Mouse (Mus musculus): Measurements from ENCODE around the gene Mia3.
"Not testable (repeated sequence)": the region's sequence is repeated elsewhere in the genome, so short reads cannot be mapped to it uniquely, and the experiment has no call there.

The Mia3 gene

DNA sequence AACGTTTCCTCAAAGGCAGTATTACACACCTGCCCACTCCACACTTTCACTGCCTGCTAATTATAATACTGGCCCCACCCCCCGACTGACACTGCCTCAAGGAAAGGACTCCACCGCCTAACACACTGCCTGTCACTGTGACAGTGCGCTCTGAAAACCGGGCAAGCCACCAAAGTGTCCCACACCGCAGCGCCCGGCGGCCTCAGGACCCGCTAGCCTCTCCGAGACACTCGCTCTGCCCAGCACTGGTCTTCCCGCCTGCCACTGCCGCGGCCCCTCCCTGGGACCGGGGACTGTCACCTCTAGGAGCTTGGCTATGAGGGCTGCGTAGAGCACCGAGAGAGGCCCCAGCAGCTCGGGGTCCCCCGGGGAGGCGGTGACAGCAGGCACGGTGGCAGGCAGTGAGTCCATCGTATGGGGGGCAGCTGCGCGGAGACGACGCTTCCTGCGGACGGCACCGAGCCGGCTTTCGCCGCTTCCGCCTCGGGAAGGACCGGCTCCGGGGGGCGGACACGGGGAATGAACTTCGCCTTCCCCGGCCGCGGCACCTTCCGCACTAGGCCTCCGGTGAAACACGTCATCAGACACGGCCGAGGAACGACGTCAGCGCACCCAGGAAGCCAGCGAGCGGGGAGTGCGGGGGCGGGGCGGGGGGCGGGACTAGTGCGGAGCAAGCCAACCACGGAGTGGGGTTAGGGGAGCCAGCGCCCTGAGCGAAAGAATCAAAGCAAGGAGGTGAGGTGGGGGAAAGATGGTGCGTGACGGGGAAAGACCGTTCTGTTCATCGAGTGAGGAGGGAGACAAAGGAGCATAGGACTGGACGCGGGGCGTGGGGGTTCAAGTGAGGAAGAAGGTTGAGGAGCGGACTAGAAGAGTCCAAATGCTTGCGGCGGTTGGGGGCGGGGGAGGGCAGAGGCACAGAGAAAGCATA lies 24.2 kb downstream of the Mia3 start:
- peak; percentile 93 for DNase-seq

DNA sequence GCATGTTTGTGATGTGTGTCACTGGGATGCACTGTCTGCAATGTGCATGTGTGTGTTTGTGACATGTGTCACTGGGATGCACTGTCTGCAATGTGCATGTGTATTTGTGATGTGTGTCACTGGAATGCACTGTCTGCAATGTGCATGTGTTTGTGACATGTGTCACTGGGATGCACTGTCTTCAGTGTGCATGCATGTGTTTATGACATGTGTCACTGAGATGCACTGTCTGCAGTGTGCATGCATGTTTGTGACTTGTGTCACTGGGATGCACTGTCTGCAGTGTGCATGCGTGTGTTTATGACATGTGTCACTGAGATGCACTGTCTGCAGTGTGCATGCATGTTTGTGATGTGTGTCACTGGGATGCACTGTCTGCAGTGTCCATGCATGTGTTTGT lies 26.5 kb downstream of the Mia3 start:
- DNase-seq, result not testable (repeated sequence)

- no peak for DNase-seq
These were observed 42.2 kb downstream of the Mia3 start for GRCm38 (mm10) chr1:183327171-183327570.

GRCm38 (mm10) chr1:183324433-183324832 lies 44.9 kb downstream of the Mia3 start:
- no peak for DNase-seq

DNA sequence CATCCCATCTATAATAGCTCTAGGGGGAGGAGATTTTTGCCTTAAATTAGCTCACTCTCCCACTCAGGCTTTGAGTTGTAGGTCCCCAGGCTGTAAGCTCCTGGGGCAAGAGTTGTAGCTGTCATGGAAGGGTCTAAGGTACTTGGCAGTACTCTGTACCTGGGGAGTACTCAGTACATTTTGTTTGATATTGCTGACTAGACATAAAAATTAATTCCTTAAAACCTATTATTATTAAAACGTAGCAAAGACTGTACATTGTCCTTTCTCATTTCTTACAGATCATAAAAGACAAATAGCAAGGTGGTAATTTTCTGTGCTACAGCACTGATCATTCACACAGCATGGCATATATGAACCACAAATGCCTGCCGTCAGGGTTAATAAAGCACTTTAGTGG lies 45.4 kb downstream of the Mia3 start:
- DNase-seq, result no peak

GRCm38 (mm10) chr1:183322496-183322895 lies 46.9 kb downstream of the Mia3 start:
- DNase-seq, result not testable (repeated sequence)

DNA sequence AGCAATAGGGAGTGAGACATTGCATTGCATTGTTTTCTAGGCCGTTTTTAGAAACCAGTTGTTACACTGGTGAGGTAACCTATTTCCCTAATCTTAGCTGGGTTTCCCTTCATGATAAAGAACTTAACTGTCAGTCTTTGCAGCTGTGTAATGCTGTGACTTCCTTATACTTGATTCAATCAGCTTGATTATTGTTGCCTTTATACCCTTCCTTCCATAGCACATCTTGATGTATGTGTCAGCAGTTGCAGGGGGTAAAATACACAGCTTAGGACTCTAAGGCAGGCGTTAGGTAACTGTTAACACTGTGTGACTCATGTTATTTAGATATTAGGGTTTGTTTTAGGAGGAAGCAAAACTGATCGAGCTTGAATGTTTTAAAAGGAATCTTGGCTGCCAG lies 48.6 kb downstream of the Mia3 start:
- no peak for DNase-seq

- no peak for DNase-seq
These were observed 53.6 kb downstream of the Mia3 start for GRCm38 (mm10) chr1:183315783-183316182.

- no peak for DNase-seq
These were observed 57.3 kb downstream of the Mia3 start for GRCm38 (mm10) chr1:183312076-183312475.

GRCm38 (mm10) chr1:183309601-183310000 lies 59.8 kb downstream of the Mia3 start:
- not testable (repeated sequence) for DNase-seq

GRCm38 (mm10) chr1:183308476-183308875 lies 60.9 kb downstream of the Mia3 start:
- DNase-seq, result no peak

- no peak for DNase-seq
These were observed 61.8 kb downstream of the Mia3 start for GRCm38 (mm10) chr1:183307555-183307954.

DNA sequence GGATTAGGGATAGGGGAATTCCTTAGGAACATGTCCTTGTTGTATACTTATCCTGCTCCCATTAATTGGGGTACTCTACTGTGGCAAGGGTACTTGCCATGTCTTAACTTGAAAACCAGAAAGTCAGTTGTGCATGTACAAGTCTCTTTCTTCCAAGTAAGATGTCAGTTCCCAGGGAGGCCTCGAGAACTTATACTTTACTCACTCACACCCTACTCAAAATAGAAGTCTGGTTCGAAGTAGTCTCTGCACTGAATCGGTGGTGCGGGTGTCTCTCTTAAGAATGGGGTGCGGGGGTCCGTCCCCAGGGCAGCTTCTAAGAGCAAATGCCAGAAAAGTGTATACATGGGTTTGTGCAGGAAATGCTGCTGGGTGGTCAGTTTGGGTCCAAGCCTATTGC lies 70.2 kb downstream of the Mia3 start:
- peak; percentile 94 for DNase-seq

- peak; percentile 36 for DNase-seq
These were observed 71.4 kb downstream of the Mia3 start for GRCm38 (mm10) chr1:183297886-183298489.

- no peak for DNase-seq
These were observed 71.9 kb downstream of the Mia3 start for GRCm38 (mm10) chr1:183297473-183297885.

- DNase-seq, result peak; percentile 96
These were observed 72.4 kb downstream of the Mia3 start, which contains the start of gene Brox for GRCm38 (mm10) chr1:183296877-183297383. Gene Brox (minus strand): TSS chr1:183297269.

DNA sequence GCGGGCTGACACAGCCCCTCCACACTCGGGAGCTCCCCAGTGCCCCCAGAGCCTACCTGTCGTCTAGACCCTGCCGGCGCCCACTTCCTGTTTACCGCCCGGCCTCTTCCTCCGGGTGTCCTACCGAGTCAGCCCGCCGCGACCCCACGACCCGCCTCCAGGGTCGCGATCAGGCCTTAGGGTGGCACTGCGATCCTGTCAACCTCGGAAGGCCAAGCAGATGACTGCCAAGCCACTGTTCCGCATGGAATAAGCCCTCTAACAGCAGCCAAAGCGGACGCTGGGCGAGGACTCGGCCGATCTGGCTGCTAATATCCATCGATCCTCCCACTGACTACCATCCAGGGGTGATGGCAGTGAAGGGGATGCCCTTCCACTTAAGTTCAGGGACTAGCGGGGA lies 72.9 kb downstream of the Mia3 start, which contains the start of gene Aida:
Gene Aida, plus strand, starts transcription at position 126 of the 400 bp plus-strand sequence.
- DNase-seq, result peak; percentile 64

DNA sequence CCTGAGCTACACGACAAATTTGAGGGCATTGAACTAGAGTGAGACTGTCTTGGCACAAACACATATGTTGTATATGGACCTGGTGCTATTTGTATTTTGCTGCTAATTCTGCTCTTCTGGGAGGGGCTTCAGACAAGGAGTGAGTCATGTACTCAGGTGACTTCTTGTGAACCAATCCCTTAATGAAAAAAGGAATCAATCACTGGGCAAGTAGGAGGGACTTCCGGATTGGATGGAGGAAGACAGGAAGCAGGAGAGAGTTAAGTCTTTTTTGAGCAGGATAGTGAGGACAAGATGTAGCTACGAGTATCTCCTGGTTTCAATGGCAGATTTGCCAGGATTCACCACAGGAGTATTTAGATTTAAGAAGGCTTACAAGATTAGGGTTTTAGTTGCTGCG lies 79.8 kb downstream of the Mia3 start:
- DNase-seq, result no peak

- DNase-seq, result no peak
These were observed 81.0 kb downstream of the Mia3 start for GRCm38 (mm10) chr1:183288351-183288750.

Measured in kidney, postnatal 14 days (tissue).